Mouse (Mus musculus): Measurements from ENCODE around the gene Ppfibp1. TPM values are rescaled to one million over a fixed set of nuclear protein-coding genes. Genes with fewer than 3 reads are reported as not detected.

Gene Ppfibp1
- total and polyA plus RNA-seq, 3 experiments: 23.4 to 28.2 (median 28.2) TPM

DNA sequence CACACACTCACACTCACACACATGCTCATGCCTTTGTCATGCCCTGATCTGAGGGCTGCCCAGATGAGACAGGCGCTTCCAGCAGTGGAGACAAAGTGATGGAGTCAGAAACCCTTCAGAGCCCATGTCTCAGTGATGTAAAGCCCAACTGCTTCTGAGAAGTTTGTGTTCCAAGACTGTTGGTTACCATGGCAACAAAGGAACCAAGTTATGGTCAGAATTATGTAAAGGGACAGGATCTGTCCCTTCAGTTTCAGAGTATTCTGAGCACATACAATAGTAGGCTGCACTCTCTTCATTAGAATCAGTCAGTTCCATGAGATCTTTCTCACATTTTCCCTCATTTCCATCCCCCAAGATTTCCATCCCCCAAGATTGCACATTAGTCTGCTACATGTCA is 66.0 kb downstream of the Ppfibp1 start, which contains the start of gene 1700034J05Rik:
Gene 1700034J05Rik (minus strand): TSS at position 165 of the 400 bp plus-strand sequence.
- DNase-seq (ENCODE audit: extremely low read depth): peak; percentile 15
- no peak within 1 kb of the TSS for H3K4me3 ChIP-seq (replicated peaks in 1 of 3; ENCODE audit: low read depth in 2 of 3, low read length in 2 of 3, poor library complexity in 1 of 3)
- H3K27me3 ChIP-seq (replicated peaks): no peaks in the 10 kb centered on the region
- H3K4me1 ChIP-seq (ENCODE audit: control insufficient read depth in 1 of 2, insufficient read depth in 2 of 2): peaks cover 2 to 7% of the 10 kb centered on the region in 2 experiments; a peak in 3 of 4 replicates
- in situ Hi-C loops (cut with MboI; ENCODE audit: low pct_ligation_motif_present, low pct_unique_long_range_greater_than_20kb, low sequenced_read_pairs): no loop called here
- no peaks in the 10 kb centered on the region for H3K9me3 ChIP-seq (replicated peaks; ENCODE audit: low read length)
- H3K36me3 ChIP-seq (replicated peaks in 1 of 2; ENCODE audit: control insufficient read depth in 1 of 2, insufficient read depth in 1 of 2, low read length in 1 of 2): peaks cover 0 to 6% of the 10 kb centered on the region in 2 experiments
- dilution Hi-C loops (cut with MboI; ENCODE audit: extremely low pct_ligation_motif_present, extremely low pct_unique_long_range_greater_than_20kb, low sequenced_read_pairs): no loop called here
- no peak within 1 kb of the TSS for H3K27ac ChIP-seq (ENCODE audit: insufficient read depth, low read depth)
- TF ChIP-seq CHD2 (IDR thresholded peaks at IDR 0.05; ENCODE audit: low read length) (no peak), ZMIZ1 (IDR thresholded peaks at IDR 0.05; ENCODE audit: low read depth, low read length) (no peak), HCFC1 (IDR thresholded peaks at IDR 0.05; ENCODE audit: low read depth, low read length) (no peak), USF2 (conservative IDR thresholded peaks at IDR 0.05; ENCODE audit: low read depth, low read length) (no peak), CHD1 (IDR thresholded peaks at IDR 0.05; ENCODE audit: low read depth, low read length) (no peak), RCOR1 (conservative IDR thresholded peaks at IDR 0.05; ENCODE audit: low read depth, low read length) (no peak), KAT2A (IDR thresholded peaks at IDR 0.05; ENCODE audit: insufficient replicate concordance, low read length) (no peak), NRF1 (IDR thresholded peaks at IDR 0.05; ENCODE audit: low read depth, low read length) (no peak), SIN3A (IDR thresholded peaks at IDR 0.05; ENCODE audit: low read length) (no peak), MAZ (IDR thresholded peaks at IDR 0.05; ENCODE audit: low read depth, low read length) (no peak), MAFK (IDR thresholded peaks at IDR 0.05; ENCODE audit: insufficient replicate concordance, low read length) (no peak), MAX (IDR thresholded peaks at IDR 0.05; ENCODE audit: low read length) (no peak), ELF1 (IDR thresholded peaks at IDR 0.05; ENCODE audit: low read depth, low read length) (no peak)
- no peaks in the 10 kb centered on the region for H3K79me2 ChIP-seq (replicated peaks; ENCODE audit: control insufficient read depth, extremely low read depth, insufficient read depth, poor library complexity, severe bottlenecking)
- H3K9ac ChIP-seq (ENCODE audit: insufficient read depth, low read depth): no peak within 1 kb of the TSS
- H3K4me2 ChIP-seq (ENCODE audit: insufficient read depth, low read depth, poor library complexity, severe bottlenecking): no peak within 1 kb of the TSS

DNA sequence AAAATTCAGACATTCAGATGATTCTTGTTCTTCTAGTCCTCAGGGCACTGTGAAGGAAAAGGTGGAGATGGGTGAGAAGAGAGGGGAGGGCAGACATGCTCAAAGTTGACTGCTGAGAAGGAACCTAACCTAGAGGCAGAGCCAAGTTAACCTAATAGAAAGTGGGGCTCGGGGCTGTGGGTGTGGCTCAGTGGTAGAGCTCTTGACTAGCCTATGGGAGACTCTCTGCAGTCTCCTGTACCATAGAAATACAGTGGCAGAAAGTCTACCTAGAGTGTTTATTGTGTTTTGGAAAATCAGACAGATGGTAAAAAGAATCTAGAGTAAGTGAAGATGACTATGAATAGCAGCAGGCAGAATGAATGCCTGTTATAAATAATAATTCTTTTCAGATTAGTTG is 67.2 kb downstream of the Ppfibp1 start:
- no peaks in the 10 kb centered on the region for H3K79me2 ChIP-seq (replicated peaks; ENCODE audit: control insufficient read depth, extremely low read depth, insufficient read depth, poor library complexity, severe bottlenecking)
- H3K27ac ChIP-seq (ENCODE audit: insufficient read depth, low read depth): no peak overlapping the region
- no peak overlapping the region for H3K4me3 ChIP-seq (replicated peaks in 1 of 3; ENCODE audit: low read depth in 2 of 3, low read length in 2 of 3, poor library complexity in 1 of 3)
- no peak overlapping the region for H3K4me2 ChIP-seq (ENCODE audit: insufficient read depth, low read depth, poor library complexity, severe bottlenecking)
- H3K36me3 ChIP-seq (replicated peaks in 1 of 2; ENCODE audit: control insufficient read depth in 1 of 2, insufficient read depth in 1 of 2, low read length in 1 of 2): peaks cover 0 to 6% of the 10 kb centered on the region in 2 experiments
- H3K27me3 ChIP-seq (replicated peaks): no peaks in the 10 kb centered on the region
- no peak for TF ChIP-seq ZKSCAN1 (IDR thresholded peaks at IDR 0.05; ENCODE audit: borderline replicate concordance, low read depth, low read length)
- no peak for TF ChIP-seq MAX (IDR thresholded peaks at IDR 0.05; ENCODE audit: low read length)
- no peak for TF ChIP-seq MAZ (IDR thresholded peaks at IDR 0.05; ENCODE audit: low read depth, low read length)
- TF ChIP-seq TBP (conservative IDR thresholded peaks at IDR 0.05; ENCODE audit: low read depth, low read length): no peak
- no peak for TF ChIP-seq CHD2 (IDR thresholded peaks at IDR 0.05; ENCODE audit: low read length)
- no peak for TF ChIP-seq GABPA (IDR thresholded peaks at IDR 0.05; ENCODE audit: insufficient replicate concordance, low read depth, low read length)
- no peak for TF ChIP-seq UBTF (IDR thresholded peaks at IDR 0.05; ENCODE audit: low read depth, low read length)
- TF ChIP-seq ZMIZ1 (IDR thresholded peaks at IDR 0.05; ENCODE audit: low read depth, low read length): no peak
- TF ChIP-seq BHLHE40 (IDR thresholded peaks at IDR 0.05; ENCODE audit: low read depth, low read length): no peak
- TF ChIP-seq EP300 (IDR thresholded peaks at IDR 0.05; ENCODE audit: low read length): no peak
- TF ChIP-seq HCFC1 (IDR thresholded peaks at IDR 0.05; ENCODE audit: low read depth, low read length): no peak
- TF ChIP-seq MAFK (IDR thresholded peaks at IDR 0.05; ENCODE audit: insufficient replicate concordance, low read length): no peak
- no peak for TF ChIP-seq RCOR1 (conservative IDR thresholded peaks at IDR 0.05; ENCODE audit: low read depth, low read length)
- TF ChIP-seq POLR2AphosphoS2 (IDR thresholded peaks at IDR 0.05; ENCODE audit: low read depth, low read length): no peak
- no peaks in the 10 kb centered on the region for H3K9me3 ChIP-seq (replicated peaks; ENCODE audit: low read length)
- H3K4me1 ChIP-seq (ENCODE audit: control insufficient read depth in 1 of 2, insufficient read depth in 2 of 2): peaks cover 2 to 7% of the 10 kb centered on the region in 2 experiments; a peak in 3 of 4 replicates
- no peak overlapping the region for H3K9ac ChIP-seq (ENCODE audit: insufficient read depth, low read depth)
- no peak for DNase-seq (ENCODE audit: extremely low read depth)
- dilution Hi-C loops (cut with MboI; ENCODE audit: extremely low pct_ligation_motif_present, extremely low pct_unique_long_range_greater_than_20kb, low sequenced_read_pairs) (no loop called here), in situ Hi-C loops (cut with MboI; ENCODE audit: low pct_ligation_motif_present, low pct_unique_long_range_greater_than_20kb, low sequenced_read_pairs) (no loop called here)
